Mouse (Mus musculus) midbrain, postnatal 0 days (tissue): ENCODE data around the gene Cspg4. TPM values are rescaled to one million over a fixed set of nuclear protein-coding genes. Genes with fewer than 3 reads are reported as not detected.

Experiments used
- ATAC-seq: fragments of 200-750 bp; cut with Nextera tagmentation; 2 replicates; pipeline ENCODE4 v1.8.0; 2017; ENCODE audit warnings: moderate number of reproducible peaks, mild to moderate bottlenecking, moderate TSS enrichment, moderate library complexity; ENCODE audit not compliant: low FRiP score
- DNase-seq: peaks from one replicate; pipeline ENCODE4 v3.0.0-alpha.2; 2015; ENCODE audit warnings: low spot score
- H3K27ac ChIP-seq: fragments of 300-500 bp; sonication (generic); 2 replicates; pipeline ENCODE4 v1.5.1; 2014; ENCODE audit warnings: low read depth, mild to moderate bottlenecking, low read length, mixed read lengths
- H3K27me3 ChIP-seq: fragments of 300-500 bp; sonication (generic); 2 replicates; pipeline ENCODE4 v1.6.1; 2014; ENCODE audit warnings: low read length, control low read depth, mixed read lengths; ENCODE audit not compliant: insufficient read depth
- H3K36me3 ChIP-seq: fragments of 300-500 bp; sonication (generic); 2 replicates; pipeline ENCODE4 v1.6.1; 2014; ENCODE audit warnings: low read length, control low read depth, mixed read lengths; ENCODE audit not compliant: insufficient read depth
- H3K4me1 ChIP-seq: fragments of 300-500 bp; sonication (generic); 2 replicates; pipeline ENCODE4 v1.6.1; 2014; ENCODE audit warnings: mild to moderate bottlenecking, control low read depth, antibody characterized with exemption, low read length, mixed read lengths; ENCODE audit not compliant: insufficient read depth
- H3K4me2 ChIP-seq: fragments of 300-500 bp; sonication (generic); 2 replicates; pipeline ENCODE4 v1.6.1; 2014; ENCODE audit warnings: low read depth, mild to moderate bottlenecking, low read length, mixed read lengths; ENCODE audit not compliant: poor library complexity, severe bottlenecking
- H3K4me3 ChIP-seq: fragments of 300-500 bp; sonication (generic); 2 replicates; pipeline ENCODE4 v1.5.1; 2014; ENCODE audit warnings: low read depth, mild to moderate bottlenecking, low read length, moderate library complexity
- H3K9ac ChIP-seq: fragments of 300-500 bp; sonication (generic); replicated peaks from 2 replicates; pipeline ENCODE4 v1.6.1; 2014; ENCODE audit warnings: mild to moderate bottlenecking, low read length, moderate library complexity, mixed read lengths; ENCODE audit not compliant: poor library complexity, severe bottlenecking
- H3K9me3 ChIP-seq: fragments of 300-500 bp; sonication (generic); 2 replicates; pipeline ENCODE4 v1.6.1; 2016; ENCODE audit warnings: low read length, control low read depth
- CTCF ChIP-seq: IDR thresholded peaks from 2 replicates; pipeline ENCODE4 v1.5.1; 2016; ENCODE audit warnings: antibody characterized with exemption, mild to moderate bottlenecking
- WGBS: fragments of 180-500 bp; shearing (Covaris S2); extraction: QIAGEN DNeasy Blood & Tissue Kit; methylation state at CpG from one replicate; pipeline ENCODE4 v1.1.7; 2014; 5-methylcytosine and 5-hydroxymethylcytosine counted together
- polyA plus RNA-seq: library from polyadenylated mRNA; unstranded; fragments of >200 nt; fragmentation: Nextera tagmentation; extraction: Ambion mirVana; gene quantifications from 2 replicates; pipeline ENCODE4 v1.2.1, GENCODE M21; 2015
- total RNA-seq: library from RNA; depleted of rRNA; stranded (reverse); fragments of >200 nt; gene quantifications from 2 replicates; pipeline ENCODE4 v1.2.3, GENCODE M21; 2014

Cspg4 gene
- total and polyA plus RNA-seq, 2 experiments from 2014 or later = 7.5 to 37.3 TPM

- no peaks in the 10 kb centered on the region for H3K27me3 ChIP-seq
- no peaks in the 10 kb centered on the region for H3K9me3 ChIP-seq
- no peaks in the 10 kb centered on the region for H3K36me3 ChIP-seq
- WGBS = 71% methylated on average over 3 of the region's 3 CpGs
- ATAC-seq (no peak), DNase-seq (no peak)
- no peak overlapping the region for H3K4me3 ChIP-seq
- no peaks in the 10 kb centered on the region for H3K4me1 ChIP-seq
- no peak for TF ChIP-seq CTCF
- H3K27ac ChIP-seq = no peak overlapping the region
- H3K4me2 ChIP-seq = no peak overlapping the region
- H3K9ac ChIP-seq = no peak overlapping the region
Measured at GRCm38 (mm10) chr9:56857463-56857862, 7.4 kb upstream of the Cspg4 start.

GRCm38 (mm10) chr9:56860035-56860434, 4.8 kb upstream of the Cspg4 start:
- no peak for TF ChIP-seq CTCF
- ATAC-seq (no peak), DNase-seq (no peak)
- no peaks in the 10 kb centered on the region for H3K9me3 ChIP-seq
- 83% methylated on average over 3 of the region's 3 CpGs for WGBS
- H3K9ac ChIP-seq = no peak overlapping the region
- H3K4me2 ChIP-seq = no peak overlapping the region
- H3K4me3 ChIP-seq = no peak overlapping the region
- no peak overlapping the region for H3K27ac ChIP-seq
- no peaks in the 10 kb centered on the region for H3K4me1 ChIP-seq
- H3K36me3 ChIP-seq = no peaks in the 10 kb centered on the region
- peaks cover 5% of the 10 kb centered on the region for H3K27me3 ChIP-seq

DNA sequence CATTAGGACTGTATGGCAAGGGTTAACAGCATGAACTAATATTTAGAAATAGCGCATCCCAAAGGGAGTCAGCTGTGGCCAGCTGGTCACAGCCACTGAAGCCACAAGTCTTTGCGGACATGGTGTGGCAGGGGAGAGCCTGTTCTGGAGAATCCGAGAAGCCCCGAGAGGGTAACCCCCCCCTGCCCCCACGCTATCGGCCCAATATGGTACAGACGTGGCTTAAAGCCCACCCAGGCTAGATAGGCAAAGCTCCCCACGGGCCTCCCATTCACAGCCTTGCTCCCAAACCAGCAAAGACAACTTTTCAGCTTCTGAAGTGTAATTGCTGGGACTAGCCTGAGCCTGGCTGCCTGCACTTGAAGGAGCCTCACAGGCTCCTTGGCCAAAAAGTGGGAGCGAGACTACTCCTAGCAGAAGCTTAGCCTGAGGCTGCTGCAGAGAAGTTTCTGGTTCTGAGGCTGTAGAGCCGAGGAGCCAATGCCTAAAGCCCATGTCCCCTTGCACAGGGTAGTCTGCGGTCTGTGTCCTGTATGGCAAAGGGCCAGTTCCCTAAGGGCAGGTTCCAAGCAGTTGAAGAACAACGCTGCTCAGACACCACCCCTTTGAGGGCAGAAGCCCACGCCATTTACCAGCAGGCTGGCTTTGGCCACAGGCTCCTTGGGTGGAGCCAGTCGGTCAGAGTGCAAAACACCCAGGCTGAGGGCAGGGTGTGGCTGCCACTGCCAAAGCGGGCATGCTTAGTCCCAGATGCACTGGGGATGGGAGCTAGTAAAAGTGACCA, 4.2 kb upstream of the Cspg4 start:
- 67% methylated on average over 15 of the region's 15 CpGs for WGBS
- no peaks in the 10 kb centered on the region for H3K36me3 ChIP-seq
- DNase-seq (no peak), ATAC-seq (no peak)
- H3K27ac ChIP-seq = no peak overlapping the region
- TF ChIP-seq CTCF = no peak
- no peak overlapping the region for H3K4me2 ChIP-seq
- no peak overlapping the region for H3K4me3 ChIP-seq
- H3K4me1 ChIP-seq = no peaks in the 10 kb centered on the region
- H3K9ac ChIP-seq = no peak overlapping the region
- H3K27me3 ChIP-seq = peaks cover 7% of the 10 kb centered on the region
- no peaks in the 10 kb centered on the region for H3K9me3 ChIP-seq

DNA sequence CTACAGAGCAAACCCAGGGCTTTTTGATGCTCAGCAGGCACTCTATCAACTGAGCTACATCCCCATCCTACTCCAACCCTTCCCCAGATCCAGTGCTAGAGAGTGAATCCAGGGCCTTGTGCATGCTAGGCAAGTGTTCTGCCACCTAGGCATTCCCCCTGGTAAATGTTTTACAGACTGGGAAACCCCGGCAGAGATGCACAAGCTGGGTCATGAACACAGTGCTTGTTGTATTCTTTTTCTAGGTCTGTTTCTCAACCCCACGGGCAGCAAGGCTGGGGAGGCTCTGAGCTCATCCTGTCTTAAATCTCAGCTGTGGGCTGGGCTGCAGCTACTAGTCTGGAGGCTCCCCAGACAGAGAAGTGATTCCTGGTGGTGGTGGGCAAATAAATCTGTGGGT, 2.0 kb upstream of the Cspg4 start:
- H3K9me3 ChIP-seq = no peaks in the 10 kb centered on the region
- no peak for ATAC-seq
- WGBS = 78% methylated on average over 2 of the region's 2 CpGs
- no peaks in the 10 kb centered on the region for H3K36me3 ChIP-seq
- TF ChIP-seq CTCF = no peak
- H3K9ac ChIP-seq = no peak overlapping the region
- no peak for DNase-seq
- no peaks in the 10 kb centered on the region for H3K4me1 ChIP-seq
- no peak overlapping the region for H3K4me2 ChIP-seq
- no peak overlapping the region for H3K4me3 ChIP-seq
- H3K27me3 ChIP-seq = peaks cover 7% of the 10 kb centered on the region
- H3K27ac ChIP-seq = no peak overlapping the region

- peaks cover 7% of the 10 kb centered on the region for H3K27me3 ChIP-seq
- peak within 1 kb of the TSS; percentile 25 for H3K4me3 ChIP-seq
- no peak for TF ChIP-seq CTCF
- peak within 1 kb of the TSS; percentile 44 for H3K4me2 ChIP-seq
- 22% methylated on average over 3 of the region's 3 CpGs for WGBS
- no peak for ATAC-seq
- no peak for DNase-seq
- H3K4me1 ChIP-seq = no peaks in the 10 kb centered on the region
- H3K9ac ChIP-seq = 0 out of 2 replicates have a peak within 1 kb of the TSS, but pooled peaks have one; percentile 13
- no peaks in the 10 kb centered on the region for H3K36me3 ChIP-seq
- no peaks in the 10 kb centered on the region for H3K9me3 ChIP-seq
- H3K27ac ChIP-seq = no peak within 1 kb of the TSS
Measured at GRCm38 (mm10) chr9:56864216-56864729, 560 bp upstream of the Cspg4 start, which contains the start of gene Odf3l1. TSS of gene Odf3l1 (minus strand) at chr9:56864679.

DNA sequence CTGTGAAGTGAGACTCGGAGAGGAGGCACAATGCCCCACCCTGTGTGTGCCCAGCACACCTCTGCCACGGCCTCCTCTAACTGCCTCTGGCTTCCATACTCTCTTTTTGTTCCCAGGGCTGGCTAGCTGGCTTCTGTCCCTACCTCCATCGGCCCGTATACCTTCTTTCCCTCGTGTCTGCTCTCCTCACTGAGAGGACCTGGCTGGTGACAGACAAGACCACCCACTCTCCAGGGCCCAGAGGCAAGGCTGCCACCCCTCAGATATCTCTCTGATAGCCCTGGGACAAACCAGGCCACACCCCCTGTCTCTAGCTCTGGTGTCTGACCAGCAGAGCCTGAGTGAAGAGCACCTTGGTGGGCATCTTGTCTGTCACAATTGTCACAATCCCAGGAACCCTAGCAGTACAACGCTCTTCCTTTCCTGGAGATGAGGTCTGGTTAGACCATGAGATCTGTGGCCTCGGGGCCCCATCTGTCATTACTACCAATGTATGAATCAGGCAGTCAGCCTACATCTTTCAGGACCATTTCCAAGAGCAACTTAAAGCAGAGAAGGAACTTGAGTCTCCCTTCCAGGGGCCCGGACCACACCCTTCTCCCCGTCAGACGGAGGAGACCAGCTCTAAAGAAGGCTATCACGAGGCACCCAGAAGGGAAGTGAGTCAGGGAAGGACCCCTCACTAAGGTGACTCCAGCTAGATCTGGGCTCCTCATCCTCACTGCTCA, 1.0 kb downstream of the Cspg4 start:
- TF ChIP-seq CTCF = no peak
- Histone ChIP-seq H3K27ac (no peak overlapping the region), H3K4me1 (no peaks in the 10 kb centered on the region), H3K9ac (no peak overlapping the region), H3K4me2 (peak overlapping the region; percentile 44), H3K4me3 (peak overlapping the region; percentile 25; the same call in 1 of the 2 replicates), H3K27me3 (peaks cover 7% of the 10 kb centered on the region), H3K9me3 (no peaks in the 10 kb centered on the region), H3K36me3 (no peaks in the 10 kb centered on the region)
- WGBS = 77% methylated on average over 11 of the region's 11 CpGs
- DNase-seq = no peak
- no peak for ATAC-seq
